Mouse (Mus musculus): ENCODE measurements around the gene Rdm1. TPM values are rescaled to one million over a fixed set of nuclear protein-coding genes. Genes with fewer than 3 reads are reported as not detected.

Gene Rdm1
- total RNA-seq, 2 experiments from 2014 or later, result 4.7 to 6.3 TPM

GRCm38 (mm10) chr11:101656356-101656755 lies 29.4 kb downstream of the Rdm1 start:
- DNase-seq (ENCODE audit: low spot score in 2 of 2), result no peak

DNA sequence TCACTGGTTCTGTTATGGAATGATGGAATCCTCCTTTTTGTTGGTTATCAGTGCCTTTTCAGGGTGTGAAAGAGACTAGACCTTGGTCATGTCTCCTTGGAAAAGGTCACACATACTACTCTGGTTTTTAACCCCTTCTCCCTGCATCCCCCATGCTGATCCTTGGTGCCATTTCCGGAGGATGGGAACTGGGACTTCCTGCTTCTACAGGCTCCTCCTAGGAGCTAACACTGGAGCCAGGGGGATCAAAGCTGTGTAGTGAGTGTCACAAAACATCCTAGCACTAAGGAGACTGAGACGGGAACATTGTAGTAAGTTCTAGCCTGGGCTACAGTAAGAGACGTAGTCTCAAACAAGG lies 30.5 kb downstream of the Rdm1 start:
- DNase-seq (ENCODE audit: low spot score in 2 of 2), result no peak

DNA sequence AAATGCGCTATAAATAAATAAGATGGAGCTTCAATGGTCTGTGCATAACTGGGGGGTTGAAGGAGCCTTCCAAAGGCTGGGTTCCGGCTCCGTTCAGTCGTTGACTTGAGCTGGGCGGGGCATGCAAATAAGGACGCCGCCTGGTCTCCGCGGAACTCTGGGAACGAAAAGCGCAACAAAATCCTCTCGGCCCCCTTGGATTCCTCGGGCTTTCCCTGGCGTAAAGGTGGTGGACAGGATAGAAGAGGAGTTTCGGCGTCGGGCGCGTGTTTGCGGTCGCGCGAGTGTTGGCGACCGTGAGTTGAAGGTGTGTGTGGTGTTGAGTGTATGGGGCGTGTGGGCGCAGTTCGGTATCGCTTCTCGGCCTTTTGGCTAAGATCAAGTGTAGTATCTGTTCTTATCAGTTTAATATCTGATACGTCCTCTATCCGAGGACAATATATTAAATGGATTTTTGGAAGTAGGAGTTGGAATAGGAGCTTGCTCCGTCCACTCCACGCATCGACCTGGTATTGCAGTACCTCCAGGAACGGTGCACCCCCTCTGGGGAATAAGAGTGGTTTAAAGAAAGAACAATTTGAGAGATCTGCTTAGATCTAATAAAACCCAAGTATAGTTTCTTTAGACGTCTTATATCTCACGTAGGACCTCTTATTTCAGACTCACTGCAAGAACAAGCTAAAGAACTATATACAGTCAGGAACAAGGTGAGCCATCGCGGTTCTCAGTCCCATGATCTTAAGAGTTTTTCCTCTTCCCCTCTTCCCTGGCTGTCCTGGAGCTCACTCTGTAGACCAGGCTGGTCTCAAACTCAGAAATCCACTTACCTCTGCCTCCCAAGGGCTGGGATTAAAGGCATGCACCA lies 31.1 kb downstream of the Rdm1 start:
- DNase-seq (ENCODE audit: low spot score in 2 of 2), result peak; percentile 82 to 90

- peak; percentile 63 to 67 for DNase-seq (ENCODE audit: low spot score in 2 of 2)
These were observed 32.0 kb downstream of the Rdm1 start for GRCm38 (mm10) chr11:101658751-101659558.

GRCm38 (mm10) chr11:101661191-101661590 lies 34.2 kb downstream of the Rdm1 start:
- DNase-seq (ENCODE audit: low spot score in 2 of 2), result no peak

DNA sequence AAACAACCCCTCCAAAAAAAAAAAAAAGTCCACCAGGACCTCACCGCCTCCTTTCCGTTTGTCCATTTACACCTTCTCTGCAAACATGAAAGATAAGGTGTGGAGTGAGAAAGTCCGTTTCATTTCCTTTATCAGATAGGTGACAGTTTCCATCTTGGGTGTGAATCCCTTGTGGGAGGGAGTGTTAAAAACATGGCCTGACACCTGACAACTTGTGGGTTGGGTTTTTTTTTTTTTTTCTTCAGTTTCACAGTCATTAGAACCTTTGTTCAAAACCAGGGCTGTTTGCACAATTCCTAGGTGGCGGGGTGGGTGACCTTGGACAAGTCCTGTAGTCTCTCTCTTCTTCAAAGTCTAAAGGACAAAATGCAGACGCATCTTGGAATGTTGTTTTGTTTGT lies 34.8 kb downstream of the Rdm1 start:
- DNase-seq (ENCODE audit: low spot score in 2 of 2), result no peak

DNA sequence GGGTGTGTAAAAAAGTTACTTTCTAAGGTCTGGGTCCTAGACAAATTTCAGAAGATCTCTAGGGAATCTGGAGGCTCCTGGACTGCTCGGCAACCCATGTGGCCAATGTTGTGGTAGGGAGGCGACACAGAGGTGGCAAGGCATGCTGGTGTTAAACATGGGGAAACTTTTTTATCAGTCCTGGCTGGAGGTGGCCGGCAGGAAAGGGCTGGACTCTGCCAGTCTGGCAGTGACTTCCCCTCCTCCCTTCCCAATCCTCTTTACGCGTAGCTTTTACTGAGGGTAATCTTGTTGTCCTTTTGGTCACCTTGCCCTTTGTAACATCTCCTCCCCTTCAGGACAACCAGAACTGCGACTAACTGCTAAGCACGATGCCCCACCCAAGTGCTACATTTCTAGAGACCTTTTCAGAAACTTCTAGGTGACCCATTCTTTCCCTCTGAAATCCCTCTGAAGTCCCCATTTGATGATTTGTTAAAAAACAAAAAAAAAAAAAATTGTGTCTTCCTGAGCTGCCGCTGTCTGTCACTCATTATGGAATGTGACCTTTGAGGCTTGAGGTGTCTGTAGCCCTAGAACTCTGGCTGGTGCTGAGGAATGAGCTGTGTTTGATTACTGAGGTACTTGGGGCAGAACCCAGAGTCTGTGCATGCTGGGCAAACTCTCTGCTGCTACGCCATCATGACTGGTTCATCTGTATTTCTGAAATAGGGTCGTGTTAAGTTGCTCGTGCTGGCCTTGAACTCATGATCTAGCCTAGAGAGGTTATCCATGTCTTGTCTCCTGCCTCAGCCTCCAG lies 36.4 kb downstream of the Rdm1 start:
- DNase-seq (ENCODE audit: low spot score in 2 of 2), result no peak

DNA sequence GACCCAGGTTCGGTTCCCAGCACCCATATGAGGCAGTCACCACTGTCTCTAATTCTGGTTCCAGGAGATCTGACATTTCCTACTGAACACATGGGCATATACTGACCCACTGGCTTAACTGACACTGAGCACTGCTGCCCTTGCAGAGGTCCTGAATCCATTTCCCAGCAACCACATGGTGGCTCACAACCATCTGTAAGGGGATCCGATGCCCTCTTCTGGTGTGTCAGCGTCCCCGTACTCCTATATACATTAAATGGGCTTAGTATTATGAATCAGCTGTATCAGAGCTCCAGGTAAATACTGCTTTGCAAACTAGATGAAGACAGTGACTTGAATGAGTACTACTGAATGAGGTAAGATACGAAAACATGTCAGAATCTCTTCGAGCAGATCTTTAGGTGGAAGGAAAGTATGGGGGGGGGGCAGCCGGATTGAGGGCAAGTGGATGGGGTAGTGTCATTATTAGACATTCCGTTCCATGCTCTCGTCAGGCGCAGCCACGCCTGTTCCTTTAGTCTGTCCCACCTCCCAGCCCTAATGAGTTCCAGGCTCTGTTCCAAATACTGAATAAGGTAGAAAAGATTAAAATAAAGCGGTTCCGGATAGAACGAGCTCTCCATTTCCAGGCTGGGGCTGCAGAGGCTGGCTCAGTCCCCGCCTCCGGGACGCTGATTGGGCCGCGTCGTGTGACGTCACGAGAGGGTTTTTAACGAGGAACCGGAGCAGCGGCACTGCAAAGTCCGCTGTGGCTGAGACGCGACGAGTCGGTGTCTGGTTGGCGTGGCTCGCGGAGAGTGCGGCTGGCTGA lies 38.0 kb downstream of the Rdm1 start, which contains the start of gene Arl4d:
TSS of gene Arl4d (plus strand) at position 717 of the 811 bp plus-strand sequence.
- DNase-seq (ENCODE audit: low spot score in 2 of 2), result peak; percentile 92 to 97

DNA sequence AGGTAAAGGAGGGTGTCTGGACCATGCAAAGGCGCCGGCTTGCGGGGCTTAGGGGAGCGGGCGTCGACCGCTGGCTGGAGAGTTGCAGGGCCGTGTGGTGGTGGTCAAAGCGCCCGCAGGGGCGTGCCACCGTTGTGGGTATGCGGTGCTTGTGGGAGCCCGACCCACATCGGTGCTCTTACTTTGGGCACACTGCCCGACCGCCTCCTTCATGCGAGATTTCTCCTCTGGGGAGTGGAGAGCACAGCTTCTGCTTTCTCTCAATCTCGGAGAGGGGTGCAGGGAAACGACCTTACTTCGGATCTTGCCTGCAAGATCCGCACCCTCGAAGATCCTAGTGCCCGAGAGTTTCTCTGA lies 38.6 kb downstream of the Rdm1 start:
- no peak for DNase-seq (ENCODE audit: low spot score in 2 of 2)

GRCm38 (mm10) chr11:101666626-101667345 lies 39.8 kb downstream of the Rdm1 start:
- no peak for DNase-seq (ENCODE audit: low spot score in 2 of 2)

DNA sequence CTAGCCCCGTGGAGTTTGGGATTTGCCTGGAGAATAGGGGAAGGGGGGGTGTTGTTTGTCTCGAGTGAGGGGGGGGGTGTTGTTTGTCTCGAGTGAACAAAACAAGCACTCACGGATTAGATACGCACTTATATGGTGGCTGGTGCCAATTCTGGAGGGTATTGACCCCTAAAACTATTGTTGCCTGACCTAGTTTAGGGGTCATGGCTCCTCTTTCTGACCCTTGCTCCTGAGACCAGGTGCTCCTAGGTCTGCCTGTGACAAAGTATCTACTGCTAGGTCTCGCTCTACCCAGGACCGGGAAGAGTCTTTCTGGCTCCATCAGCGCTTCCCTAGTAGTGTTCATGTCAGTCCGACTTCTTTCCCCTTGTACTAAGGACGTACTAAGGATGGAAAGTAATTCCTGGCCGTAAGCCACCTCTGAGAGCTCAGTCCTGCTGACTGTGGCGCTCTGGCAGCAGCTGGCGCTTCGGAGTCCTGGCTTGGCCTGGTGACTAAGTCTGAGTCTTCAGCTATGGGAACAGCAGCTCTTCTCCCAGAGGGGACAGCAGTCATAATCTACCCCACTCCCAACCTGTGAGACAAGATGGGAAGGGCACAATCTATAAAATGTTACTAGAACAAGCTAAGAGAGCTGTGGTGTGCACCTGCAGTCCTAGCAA lies 41.0 kb downstream of the Rdm1 start:
- DNase-seq (ENCODE audit: low spot score in 2 of 2), result peak in 1 of 2 experiments; percentile 28

- DNase-seq (ENCODE audit: low spot score in 2 of 2), result no peak
These were observed 41.7 kb downstream of the Rdm1 start for GRCm38 (mm10) chr11:101668546-101669261.

- no peak for DNase-seq (ENCODE audit: low spot score in 2 of 2)
These were observed 43.3 kb downstream of the Rdm1 start for GRCm38 (mm10) chr11:101670334-101670733.

DNA sequence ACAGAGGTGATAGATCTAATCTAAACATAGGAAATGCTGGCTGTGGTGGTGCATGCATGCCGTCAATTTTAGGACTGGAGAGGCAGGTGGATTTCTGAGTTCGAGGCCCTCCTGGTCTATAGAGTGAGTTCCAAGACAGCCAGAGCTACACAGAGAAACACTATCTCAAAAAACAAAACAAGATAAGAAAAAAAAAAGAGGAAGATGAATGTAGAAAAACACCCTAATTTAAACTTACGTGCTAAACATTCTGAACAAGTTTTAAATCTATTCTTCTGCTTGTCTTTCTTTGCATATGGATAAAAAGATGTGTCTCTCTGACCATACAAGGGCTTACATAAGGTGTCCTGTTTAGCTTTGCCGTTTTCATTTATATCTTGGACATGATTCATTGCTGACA lies 44.3 kb downstream of the Rdm1 start:
- DNase-seq (ENCODE audit: low spot score in 2 of 2), result no peak

GRCm38 (mm10) chr11:101673010-101673642 lies 46.1 kb downstream of the Rdm1 start:
- peak; percentile 22 to 55 for DNase-seq (ENCODE audit: low spot score in 2 of 2)

DNA sequence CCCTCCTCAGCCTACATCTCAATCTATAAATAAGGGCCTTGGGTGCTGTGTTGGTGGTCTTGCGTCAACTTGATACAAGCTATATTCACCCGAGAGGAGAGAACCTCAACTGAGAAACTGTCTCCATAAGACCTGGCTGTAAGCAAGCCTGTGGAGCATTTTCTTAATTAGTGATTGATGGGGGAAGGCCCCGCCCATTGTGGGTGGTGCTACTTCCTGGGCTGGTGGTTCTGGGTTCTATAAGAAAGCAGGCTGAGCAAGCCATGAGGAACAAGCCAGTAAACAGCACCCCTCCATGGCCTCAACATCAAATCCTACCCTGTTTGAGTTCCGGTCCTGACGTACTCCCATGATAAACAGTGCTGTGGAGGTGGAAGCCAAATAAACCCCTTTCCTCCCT lies 47.1 kb downstream of the Rdm1 start:
- DNase-seq (ENCODE audit: low spot score in 2 of 2), result no peak

DNA sequence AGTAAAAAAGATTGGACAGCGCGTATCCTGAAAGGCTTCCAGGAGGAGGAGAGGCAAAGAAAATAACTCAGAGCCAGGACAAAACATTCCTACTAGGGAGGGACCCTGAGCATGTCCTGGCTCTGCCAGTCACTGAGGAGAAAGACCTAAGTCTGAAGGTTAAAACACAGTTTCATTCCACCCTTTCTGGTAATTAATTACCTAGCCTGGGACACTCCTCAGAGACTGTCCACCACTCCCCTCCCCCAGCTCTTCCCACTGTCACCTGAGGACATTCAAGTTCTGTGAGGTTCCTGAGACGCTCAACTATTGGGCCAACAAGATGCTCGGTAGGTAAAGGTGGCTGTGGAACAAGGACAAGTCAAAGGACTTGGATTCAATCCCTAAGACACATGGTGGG lies 48.4 kb downstream of the Rdm1 start:
- DNase-seq (ENCODE audit: low spot score in 2 of 2), result no peak

DNA sequence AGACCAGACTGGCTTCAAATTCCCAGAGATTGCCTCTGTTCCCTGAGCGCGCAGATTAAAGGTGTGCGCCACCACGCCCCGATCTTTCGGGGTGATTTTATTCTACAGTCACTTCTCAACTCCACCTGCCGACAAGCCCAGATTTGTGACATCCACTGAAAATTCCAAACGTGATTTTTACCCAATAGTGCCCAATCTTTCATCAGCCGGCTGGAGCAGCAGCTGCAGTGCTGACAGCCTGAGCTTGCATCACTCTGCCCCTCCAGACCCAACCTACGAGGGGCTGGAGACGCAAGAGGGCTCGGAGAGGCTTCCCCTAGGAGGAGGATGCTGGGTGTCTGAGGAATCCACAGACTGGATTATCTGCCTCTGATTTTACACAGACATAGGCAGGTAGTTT lies 50.7 kb downstream of the Rdm1 start:
- DNase-seq (ENCODE audit: low spot score in 2 of 2), result no peak

Data from layer of hippocampus, postnatal 14 days (tissue).